12 mouse cellular contexts compared by ENCODE assay signal in genomic region chr1:82199918-82200317, GRCm38 (mm10). TPM values are rescaled to one million over a fixed set of nuclear protein-coding genes. Genes with fewer than 3 reads are reported as not detected.
A peak's percentile ranks its signal among the peaks of the same experiment; 100 is the strongest.
DNase-seq lines count a peak whose midpoint lies in the region; ATAC-seq and TF ChIP-seq lines count a peak whose summit lies in the region.
"Had no signal": no experiment of that assay in that cellular context is flagged by ENCODE, and none has a peak within 500 bp of the region (broad histone marks: within the 10 kb centered on the region; RNA-seq: fewer than 3 reads in every experiment).

No protein-coding gene starts in this region.

- peaks cover 15% of the 10 kb centered on the region; the same call in 1 of the 2 replicates for H3K4me1 ChIP-seq in forebrain, embryonic 15.5 days
- no peaks in the 10 kb centered on the region for H3K4me1 ChIP-seq in forebrain, embryonic 14.5 days (ENCODE audit: control insufficient read depth, insufficient read depth, low read length)
- no peaks in the 10 kb centered on the region for H3K4me1 ChIP-seq in kidney, postnatal 0 days (replicated peaks; ENCODE audit: insufficient read depth, low read length)
- H3K4me1 ChIP-seq in heart, postnatal 0 days (ENCODE audit: control insufficient read depth, insufficient read depth): peaks cover 15% of the 10 kb centered on the region; the same call in 1 of the 2 replicates

- no peak for TF ChIP-seq CTCF in kidney, postnatal 0 days (IDR thresholded peaks at IDR 0.05; ENCODE audit: low read depth)
- no peak for TF ChIP-seq CTCF in Patski (IDR thresholded peaks at IDR 0.05)
- no peak for TF ChIP-seq CTCF in heart, postnatal 0 days (IDR thresholded peaks at IDR 0.05; ENCODE audit: low read depth)

- no peaks in the 10 kb centered on the region for H3K27me3 ChIP-seq in forebrain, embryonic 15.5 days
- H3K27me3 ChIP-seq in forebrain, embryonic 14.5 days (replicated peaks; ENCODE audit: control insufficient read depth, insufficient read depth, low read length): no peaks in the 10 kb centered on the region
- no peaks in the 10 kb centered on the region for H3K27me3 ChIP-seq in kidney, postnatal 0 days (ENCODE audit: insufficient read depth, low read length)
- H3K27me3 ChIP-seq in Patski: no peaks in the 10 kb centered on the region
- no peaks in the 10 kb centered on the region for H3K27me3 ChIP-seq in heart, postnatal 0 days (ENCODE audit: control insufficient read depth, insufficient read depth, low read length)
- H3K27me3 ChIP-seq: hindbrain, embryonic 15.5 days; midbrain, embryonic 12.5 days had no signal

- WGBS in forebrain, embryonic 15.5 days: 20% methylated on average over 1 of the region's 1 CpGs
- WGBS in forebrain, embryonic 14.5 days: 29% methylated on average over 1 of the region's 1 CpGs
- WGBS in kidney, postnatal 0 days: 16% methylated on average over 1 of the region's 1 CpGs
- 4% methylated on average over 1 of the region's 1 CpGs for WGBS in heart, postnatal 0 days

- DNase-seq in forebrain, embryonic 14.5 days (ENCODE audit: low spot score): no peak
- peak; percentile 77 for DNase-seq in kidney, postnatal 0 days (ENCODE audit: low spot score)
- DNase-seq in kidney, postnatal 10 days: no peak
- peak; percentile 39 for DNase-seq in Patski (ENCODE audit: low read depth, low spot score)
- DNase-seq in heart, postnatal 0 days (ENCODE audit: low spot score): peak; percentile 93
- no peak for DNase-seq in cerebellum, adult 8-10 months
- no peak for DNase-seq in right cerebral cortex, adult 18-20 months

- in situ Hi-C loops in Patski (cut with MboI; ENCODE audit: low pct_unique_long_range_greater_than_20kb): no loop called here

- no peaks in the 10 kb centered on the region for H3K9me3 ChIP-seq in forebrain, embryonic 15.5 days
- H3K9me3 ChIP-seq in forebrain, embryonic 14.5 days (replicated peaks; ENCODE audit: control insufficient read depth, low read length): no peaks in the 10 kb centered on the region
- H3K9me3 ChIP-seq in kidney, postnatal 0 days (replicated peaks; ENCODE audit: low read length): no peaks in the 10 kb centered on the region
- no peaks in the 10 kb centered on the region for H3K9me3 ChIP-seq in heart, postnatal 0 days (replicated peaks; ENCODE audit: control insufficient read depth, low read length)
- H3K9me3 ChIP-seq: hindbrain, embryonic 15.5 days; midbrain, embryonic 12.5 days had no signal

- H3K36me3 ChIP-seq in forebrain, embryonic 15.5 days: no peaks in the 10 kb centered on the region
- no peaks in the 10 kb centered on the region for H3K36me3 ChIP-seq in forebrain, embryonic 14.5 days (ENCODE audit: control insufficient read depth, insufficient read depth, low read length)
- H3K36me3 ChIP-seq in kidney, postnatal 0 days (ENCODE audit: insufficient read depth, low read length): no peaks in the 10 kb centered on the region
- no peaks in the 10 kb centered on the region for H3K36me3 ChIP-seq in heart, postnatal 0 days (replicated peaks; ENCODE audit: control insufficient read depth, insufficient read depth, low read length)
- H3K36me3 ChIP-seq: hindbrain, embryonic 15.5 days; midbrain, embryonic 12.5 days had no signal

- no peak overlapping the region for H3K4me2 ChIP-seq in forebrain, embryonic 15.5 days (replicated peaks)
- H3K4me2 ChIP-seq in forebrain, embryonic 14.5 days (ENCODE audit: low read length): no peak overlapping the region
- no peak overlapping the region for H3K4me2 ChIP-seq in kidney, postnatal 0 days (ENCODE audit: low read length)
- no peak overlapping the region for H3K4me2 ChIP-seq in heart, postnatal 0 days (ENCODE audit: low read depth, low read length)
- H3K4me2 ChIP-seq: hindbrain, embryonic 15.5 days; midbrain, embryonic 12.5 days had no signal

- TF ChIP-seq EP300 in heart, postnatal 0 days (IDR thresholded peaks at IDR 0.05; ENCODE audit: low read depth): no peak

- H3K27ac ChIP-seq in forebrain, embryonic 15.5 days (replicated peaks): peak overlapping the region; percentile 28; the same call in 1 of the 2 replicates
- no peak overlapping the region for H3K27ac ChIP-seq in forebrain, embryonic 14.5 days (ENCODE audit: low read depth, low read length)
- H3K27ac ChIP-seq in kidney, postnatal 0 days: no peak overlapping the region; the same call in 1 of the 2 replicates
- peak overlapping the region; percentile 78 for H3K27ac ChIP-seq in heart, postnatal 0 days (ENCODE audit: low read depth)
- H3K27ac ChIP-seq: hindbrain, embryonic 15.5 days; midbrain, embryonic 12.5 days had no signal

- H3K4me3 ChIP-seq in forebrain, embryonic 15.5 days: no peak overlapping the region
- no peak overlapping the region for H3K4me3 ChIP-seq in forebrain, embryonic 14.5 days (ENCODE audit: low read depth, low read length)
- no peak overlapping the region for H3K4me3 ChIP-seq in kidney, postnatal 0 days (replicated peaks; ENCODE audit: low read depth, low read length)
- no peak overlapping the region for H3K4me3 ChIP-seq in heart, postnatal 0 days (ENCODE audit: low read depth, low read length)
- H3K4me3 ChIP-seq: erythroblast, embryonic 14.5 days; hindbrain, embryonic 15.5 days; midbrain, embryonic 12.5 days had no signal

- no peak for ATAC-seq in forebrain, embryonic 15.5 days (replicated peaks)
- ATAC-seq in forebrain, embryonic 14.5 days: no peak
- no peak for ATAC-seq in kidney, postnatal 0 days (replicated peaks; ENCODE audit: low FRiP score, low read depth)
- peak; percentile 90 for ATAC-seq in Patski
- ATAC-seq in heart, postnatal 0 days (ENCODE audit: insufficient read depth, low read depth): peak; percentile 88

- CTCF ChIA-PET in Patski (lab: Charles Lee): interaction anchor here (0.9 to 1.3 kb wide), 2 partner anchors 15 to 33 kb away, joined by 3 read pairs; partner anchors contain the start of gene Gm9747

- POLR2A ChIA-PET in Patski (lab: Charles Lee): interaction anchor here (0.5 to 0.7 kb wide), 2 partner anchors 89 to 178 kb away, joined by 4 to 6 read pairs; no protein-coding TSS in a partner anchor

- no peak overlapping the region for H3K9ac ChIP-seq in forebrain, embryonic 15.5 days (replicated peaks)
- H3K9ac ChIP-seq in forebrain, embryonic 14.5 days (ENCODE audit: low read length): no peak overlapping the region
- no peak overlapping the region for H3K9ac ChIP-seq in kidney, postnatal 0 days (ENCODE audit: low read depth, low read length)
- no peak overlapping the region for H3K9ac ChIP-seq in heart, postnatal 0 days (replicated peaks; ENCODE audit: low read depth, low read length)
- H3K9ac ChIP-seq: hindbrain, embryonic 15.5 days; midbrain, embryonic 12.5 days had no signal

RNA-seq across cellular contexts. Expression of gene Gm9747, which starts 33.0 kb away (rescaled TPM):
- 27.4 and 30.3 TPM in 2 replicates for polyA plus RNA-seq in forebrain, embryonic 15.5 days (2015; fragmentation: Nextera tagmentation; extraction: Ambion mirVana)
- polyA plus RNA-seq in forebrain, embryonic 14.5 days (2014; fragmentation: Nextera tagmentation; extraction: Ambion mirVana): 27.9 and 28.5 TPM in 2 replicates
- polyA plus RNA-seq in kidney, postnatal 0 days (2015; fragmentation: Nextera tagmentation; extraction: Ambion mirVana): 10.8 and 11.1 TPM in 2 replicates
- polyA plus RNA-seq in Patski (2021): 12.1 TPM
- total RNA-seq in heart, postnatal 0 days (2014; rRNA removed; ENCODE audit: low replicate concordance): not detected in 2 replicates
- 15.6 and 17.1 TPM in 2 replicates for polyA plus RNA-seq in heart, postnatal 0 days (2015; fragmentation: Nextera tagmentation; extraction: Ambion mirVana)
- total RNA-seq: left cerebral cortex, postnatal 10 days had no signal
- polyA plus RNA-seq: erythroblast, embryonic 14.5 days had no signal

Comparison
In these comparisons a context has a peak if more than half of its experiments do, and no peak if none do; other contexts are left out.
1. H3K27ac ChIP-seq: peak in forebrain, embryonic 15.5 days (single experiment) and heart, postnatal 0 days (single experiment); none in forebrain, embryonic 14.5 days (single experiment) and kidney, postnatal 0 days (single experiment).
2. DNase-seq: peak in kidney, postnatal 0 days (single experiment), Patski (single experiment) and heart, postnatal 0 days (single experiment); none in forebrain, embryonic 14.5 days (single experiment), kidney, postnatal 10 days (single experiment), cerebellum, adult 8-10 months (single experiment) and right cerebral cortex, adult 18-20 months (single experiment).
3. ATAC-seq: peak in Patski (single experiment) and heart, postnatal 0 days (single experiment); none in forebrain, embryonic 15.5 days (single experiment), forebrain, embryonic 14.5 days (single experiment) and kidney, postnatal 0 days (single experiment).